Mouse (Mus musculus): ENCODE data around the gene Psg25.

DNA sequence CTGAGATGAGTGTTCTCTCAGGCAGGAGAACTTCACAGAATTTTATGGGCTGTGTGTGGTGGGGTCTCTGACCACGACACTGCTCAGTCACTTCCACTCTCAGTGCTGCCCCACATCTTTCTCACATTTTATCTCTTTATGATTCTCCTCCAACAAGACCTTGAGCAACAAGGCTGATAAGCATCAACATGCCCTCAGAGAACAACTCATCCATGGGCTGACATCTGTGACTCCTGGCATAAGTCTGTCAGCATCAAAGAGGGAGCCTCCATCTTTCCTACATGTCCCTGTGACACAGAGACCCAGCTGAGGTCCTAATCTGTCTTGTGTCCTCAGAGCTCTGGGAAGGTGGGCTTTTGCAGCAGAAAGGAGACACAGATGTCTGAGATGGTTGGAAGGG lies 48.0 kb downstream of the Psg25 start, which contains the start of gene Psg26:
- TF ChIP-seq POLR2A (IDR thresholded peaks at IDR 0.05; ENCODE audit: extremely low read depth, insufficient read depth, low read length) (no peak), CTCF (IDR thresholded peaks at IDR 0.05; ENCODE audit: low read depth, low read length) (no peak)

All from liver, adult 2 months (tissue).